Mouse (Mus musculus): ENCODE measurements around the gene Cebpz. TPM values are rescaled to one million over a fixed set of nuclear protein-coding genes. Genes with fewer than 3 reads are reported as not detected.
A peak's percentile ranks its signal among the peaks of the same experiment; 100 is the strongest.

Cebpz gene
- polyA plus RNA-seq, 1 experiment from 2014 or later, result 52.3 TPM

- DNase-seq (ENCODE audit: low spot score), result no peak
- Histone ChIP-seq H3K9me3 (replicated peaks; ENCODE audit: control insufficient read depth, low read length) (no peaks in the 10 kb centered on the region), H3K4me1 (ENCODE audit: control insufficient read depth, insufficient read depth, low read length) (peaks cover 10% of the 10 kb centered on the region; the same call in 1 of the 2 replicates), H3K4me2 (ENCODE audit: low read length) (no peak overlapping the region), H3K36me3 (ENCODE audit: control insufficient read depth, insufficient read depth, low read length) (peaks cover 9% of the 10 kb centered on the region; the same call in 1 of the 2 replicates), H3K9ac (ENCODE audit: low read length) (no peak overlapping the region), H3K4me3 (ENCODE audit: low read depth, low read length) (no peak overlapping the region), H3K27me3 (replicated peaks; ENCODE audit: control insufficient read depth, insufficient read depth, low read length) (no peaks in the 10 kb centered on the region), H3K27ac (ENCODE audit: low read depth, low read length) (no peak overlapping the region)
- WGBS, result 86% methylated on average over 3 of the region's 3 CpGs
- ATAC-seq, result no peak
Observed at GRCm38 (mm10) chr17:78913921-78914320, 22.9 kb downstream of the Cebpz start.

- Histone ChIP-seq H3K9me3 (replicated peaks; ENCODE audit: control insufficient read depth, low read length) (no peaks in the 10 kb centered on the region), H3K4me2 (ENCODE audit: low read length) (peak overlapping the region; percentile 48), H3K4me1 (ENCODE audit: control insufficient read depth, insufficient read depth, low read length) (peaks cover 10% of the 10 kb centered on the region; the same call in 1 of the 2 replicates), H3K9ac (ENCODE audit: low read length) (peak overlapping the region; percentile 33; the same call in 1 of the 2 replicates), H3K27me3 (replicated peaks; ENCODE audit: control insufficient read depth, insufficient read depth, low read length) (no peaks in the 10 kb centered on the region), H3K27ac (ENCODE audit: low read depth, low read length) (no peak overlapping the region), H3K4me3 (ENCODE audit: low read depth, low read length) (peak overlapping the region; percentile 30), H3K36me3 (ENCODE audit: control insufficient read depth, insufficient read depth, low read length) (0 out of 2 replicates have a peak, but pooled peaks cover under 1% of the 10 kb centered on the region)
- 30% methylated on average over 6 of the region's 6 CpGs for WGBS
- ATAC-seq (peak; percentile 59), DNase-seq (ENCODE audit: low spot score) (peak; percentile 80)
Observed at GRCm38 (mm10) chr17:78912861-78913281, 24.0 kb downstream of the Cebpz start.

- H3K27ac ChIP-seq (ENCODE audit: low read depth, low read length), result no peak overlapping the region
- no peak overlapping the region for H3K4me3 ChIP-seq (ENCODE audit: low read depth, low read length)
- ATAC-seq (no peak), DNase-seq (ENCODE audit: low spot score) (no peak)
- no peak overlapping the region for H3K9ac ChIP-seq (ENCODE audit: low read length)
- H3K36me3 ChIP-seq (ENCODE audit: control insufficient read depth, insufficient read depth, low read length), result no peaks in the 10 kb centered on the region
- no peaks in the 10 kb centered on the region for H3K4me1 ChIP-seq (ENCODE audit: control insufficient read depth, insufficient read depth, low read length)
- WGBS, result 74% methylated on average over 2 of the region's 2 CpGs
- no peaks in the 10 kb centered on the region for H3K9me3 ChIP-seq (replicated peaks; ENCODE audit: control insufficient read depth, low read length)
- no peaks in the 10 kb centered on the region for H3K27me3 ChIP-seq (replicated peaks; ENCODE audit: control insufficient read depth, insufficient read depth, low read length)
- no peak overlapping the region for H3K4me2 ChIP-seq (ENCODE audit: low read length)
Observed at GRCm38 (mm10) chr17:78909374-78909773, 27.5 kb downstream of the Cebpz start.

- Histone ChIP-seq H3K9ac (ENCODE audit: low read length) (no peak within 1 kb of the TSS), H3K36me3 (ENCODE audit: control insufficient read depth, insufficient read depth, low read length) (no peaks in the 10 kb centered on the region), H3K4me3 (ENCODE audit: low read depth, low read length) (no peak within 1 kb of the TSS), H3K27me3 (replicated peaks; ENCODE audit: control insufficient read depth, insufficient read depth, low read length) (no peaks in the 10 kb centered on the region), H3K27ac (ENCODE audit: low read depth, low read length) (no peak within 1 kb of the TSS), H3K9me3 (replicated peaks; ENCODE audit: control insufficient read depth, low read length) (no peaks in the 10 kb centered on the region), H3K4me2 (ENCODE audit: low read length) (no peak within 1 kb of the TSS), H3K4me1 (ENCODE audit: control insufficient read depth, insufficient read depth, low read length) (no peaks in the 10 kb centered on the region)
- ATAC-seq (no peak), DNase-seq (ENCODE audit: low spot score) (no peak)
- WGBS, result 87% methylated on average over 5 of the region's 5 CpGs
Observed at GRCm38 (mm10) chr17:78906892-78907291, 30.0 kb downstream of the Cebpz start, which contains the start of gene Sult6b1. Gene Sult6b1, minus strand, starts transcription at chr17:78906992.

GRCm38 (mm10) chr17:78903158-78903557, 33.7 kb downstream of the Cebpz start:
- Histone ChIP-seq H3K36me3 (ENCODE audit: control insufficient read depth, insufficient read depth, low read length) (no peaks in the 10 kb centered on the region), H3K9ac (ENCODE audit: low read length) (no peak overlapping the region), H3K4me3 (ENCODE audit: low read depth, low read length) (no peak overlapping the region), H3K27me3 (replicated peaks; ENCODE audit: control insufficient read depth, insufficient read depth, low read length) (no peaks in the 10 kb centered on the region), H3K27ac (ENCODE audit: low read depth, low read length) (no peak overlapping the region), H3K4me1 (ENCODE audit: control insufficient read depth, insufficient read depth, low read length) (no peaks in the 10 kb centered on the region), H3K9me3 (replicated peaks; ENCODE audit: control insufficient read depth, low read length) (no peaks in the 10 kb centered on the region), H3K4me2 (ENCODE audit: low read length) (no peak overlapping the region)
- no peak for ATAC-seq
- no peak for DNase-seq (ENCODE audit: low spot score)
- 86% methylated on average over 2 of the region's 2 CpGs for WGBS

GRCm38 (mm10) chr17:78895394-78895793, 41.5 kb downstream of the Cebpz start:
- Histone ChIP-seq H3K4me3 (ENCODE audit: low read depth, low read length) (no peak overlapping the region), H3K4me2 (ENCODE audit: low read length) (peak overlapping the region; percentile 19; the same call in 1 of the 2 replicates), H3K9me3 (replicated peaks; ENCODE audit: control insufficient read depth, low read length) (no peaks in the 10 kb centered on the region), H3K27me3 (replicated peaks; ENCODE audit: control insufficient read depth, insufficient read depth, low read length) (no peaks in the 10 kb centered on the region), H3K27ac (ENCODE audit: low read depth, low read length) (no peak overlapping the region), H3K4me1 (ENCODE audit: control insufficient read depth, insufficient read depth, low read length) (0 out of 2 replicates have a peak, but pooled peaks cover 3% of the 10 kb centered on the region), H3K9ac (ENCODE audit: low read length) (no peak overlapping the region), H3K36me3 (ENCODE audit: control insufficient read depth, insufficient read depth, low read length) (no peaks in the 10 kb centered on the region)
- DNase-seq (ENCODE audit: low spot score), result peak; percentile 83
- 42% methylated on average over 8 of the region's 8 CpGs for WGBS
- no peak for ATAC-seq

- WGBS, result 92% methylated on average over 7 of the region's 7 CpGs
- no peaks in the 10 kb centered on the region for H3K9me3 ChIP-seq (replicated peaks; ENCODE audit: control insufficient read depth, low read length)
- ATAC-seq (no peak), DNase-seq (ENCODE audit: low spot score) (no peak)
- no peak overlapping the region for H3K9ac ChIP-seq (ENCODE audit: low read length)
- H3K27me3 ChIP-seq (replicated peaks; ENCODE audit: control insufficient read depth, insufficient read depth, low read length), result no peaks in the 10 kb centered on the region
- no peak overlapping the region for H3K4me2 ChIP-seq (ENCODE audit: low read length)
- 0 out of 2 replicates have a peak, but pooled peaks cover 3% of the 10 kb centered on the region for H3K4me1 ChIP-seq (ENCODE audit: control insufficient read depth, insufficient read depth, low read length)
- H3K27ac ChIP-seq (ENCODE audit: low read depth, low read length), result no peak overlapping the region
- no peaks in the 10 kb centered on the region for H3K36me3 ChIP-seq (ENCODE audit: control insufficient read depth, insufficient read depth, low read length)
- H3K4me3 ChIP-seq (ENCODE audit: low read depth, low read length), result no peak overlapping the region
Observed at GRCm38 (mm10) chr17:78894991-78895390, 41.9 kb downstream of the Cebpz start.

- H3K9me3 ChIP-seq (replicated peaks; ENCODE audit: control insufficient read depth, low read length), result no peaks in the 10 kb centered on the region
- 85% methylated on average over 9 of the region's 9 CpGs for WGBS
- no peak overlapping the region for H3K4me2 ChIP-seq (ENCODE audit: low read length)
Observed at GRCm38 (mm10) chr17:78891020-78891419, 45.8 kb downstream of the Cebpz start.

GRCm38 (mm10) chr17:78889184-78889583, 47.7 kb downstream of the Cebpz start:
- DNase-seq (ENCODE audit: low spot score) (peak; percentile 15), ATAC-seq (0 out of 2 replicates have a peak, but pooled peaks have one; percentile 20)
- Histone ChIP-seq H3K36me3 (ENCODE audit: control insufficient read depth, insufficient read depth, low read length) (no peaks in the 10 kb centered on the region), H3K4me3 (ENCODE audit: low read depth, low read length) (no peak overlapping the region), H3K9me3 (replicated peaks; ENCODE audit: control insufficient read depth, low read length) (no peaks in the 10 kb centered on the region), H3K9ac (ENCODE audit: low read length) (no peak overlapping the region), H3K27me3 (replicated peaks; ENCODE audit: control insufficient read depth, insufficient read depth, low read length) (no peaks in the 10 kb centered on the region), H3K4me1 (ENCODE audit: control insufficient read depth, insufficient read depth, low read length) (no peaks in the 10 kb centered on the region), H3K27ac (ENCODE audit: low read depth, low read length) (no peak overlapping the region), H3K4me2 (ENCODE audit: low read length) (no peak overlapping the region)
- WGBS, result 40% methylated on average over 3 of the region's 3 CpGs

More at GRCm38 (mm10) chr17:78891020-78891419, 45.8 kb downstream of the Cebpz start:
- Histone ChIP-seq H3K36me3 (ENCODE audit: control insufficient read depth, insufficient read depth, low read length) (no peaks in the 10 kb centered on the region), H3K4me1 (ENCODE audit: control insufficient read depth, insufficient read depth, low read length) (0 out of 2 replicates have a peak, but pooled peaks cover 3% of the 10 kb centered on the region), H3K9ac (ENCODE audit: low read length) (no peak overlapping the region), H3K27me3 (replicated peaks; ENCODE audit: control insufficient read depth, insufficient read depth, low read length) (no peaks in the 10 kb centered on the region), H3K4me3 (ENCODE audit: low read depth, low read length) (no peak overlapping the region), H3K27ac (ENCODE audit: low read depth, low read length) (no peak overlapping the region)
- no peak for ATAC-seq
- DNase-seq (ENCODE audit: low spot score), result no peak
